Mouse (Mus musculus): Measurements from ENCODE around the gene Dctn1.

The Dctn1 gene

DNA sequence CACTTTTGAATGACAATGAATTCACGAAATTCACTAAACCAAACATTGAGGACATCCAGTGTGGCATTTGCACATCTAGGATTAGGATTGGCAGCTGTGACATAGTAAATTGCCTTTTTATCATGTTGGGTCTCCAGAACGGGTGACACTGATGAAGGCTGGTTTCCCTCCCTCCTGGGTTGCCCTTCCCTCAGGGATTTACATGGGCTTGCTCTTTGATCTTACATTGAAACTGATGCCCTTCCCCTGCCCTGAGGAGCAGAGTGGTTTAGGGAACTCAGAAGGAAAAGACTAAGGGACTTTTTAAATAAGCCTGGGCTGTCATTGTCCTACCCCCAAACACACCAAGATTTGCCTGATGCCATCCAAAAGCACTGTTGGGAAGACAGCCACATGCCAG lies 65.8 kb downstream of the Dctn1 start:
- no peak for DNase-seq (ENCODE audit: low spot score in 2 of 2)

DNA sequence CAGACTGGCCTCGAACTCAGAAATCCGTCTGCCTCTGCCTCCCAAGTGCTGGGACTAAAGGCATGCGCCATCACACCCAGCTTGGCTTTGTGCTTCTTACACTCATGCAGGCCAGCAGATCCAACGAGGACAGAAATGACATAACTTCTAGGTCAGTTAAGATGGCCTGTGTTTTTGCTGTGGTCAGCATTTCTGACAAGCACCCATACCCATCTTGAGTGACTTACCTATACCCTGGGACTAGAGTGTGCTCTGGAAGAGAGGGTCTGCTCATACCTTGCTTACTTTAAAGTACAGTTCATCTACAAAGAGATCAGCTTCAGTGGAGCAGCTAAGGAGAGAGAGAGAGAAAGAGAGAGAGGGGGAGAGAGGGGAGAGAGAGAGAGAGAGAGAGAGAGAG lies 67.6 kb downstream of the Dctn1 start:
- no peak for DNase-seq (ENCODE audit: low spot score in 2 of 2)

DNA sequence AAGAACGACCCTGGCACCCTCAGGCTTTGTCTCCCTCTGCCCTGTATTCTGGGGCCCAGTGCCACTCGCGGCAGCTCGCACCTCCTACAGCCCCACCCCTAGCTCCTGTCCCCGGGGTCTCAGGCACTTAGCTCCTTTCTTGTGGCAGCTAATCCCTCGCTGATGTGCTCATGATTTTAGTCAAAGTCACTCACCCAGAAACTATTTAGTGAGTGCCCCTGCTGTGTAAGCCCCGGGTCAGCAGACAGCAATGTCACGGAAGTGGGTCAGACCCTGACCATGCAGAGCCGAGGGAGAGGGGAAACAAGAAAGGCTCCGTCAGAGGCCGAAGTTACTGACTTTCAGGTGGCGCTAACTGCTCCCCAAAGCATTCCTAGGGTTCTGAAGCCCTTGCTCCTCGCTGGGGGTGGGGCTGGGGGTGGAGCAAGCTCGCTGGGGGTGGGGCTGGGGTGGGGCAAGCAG lies 68.6 kb downstream of the Dctn1 start:
- DNase-seq (ENCODE audit: low spot score in 2 of 2): no peak

DNA sequence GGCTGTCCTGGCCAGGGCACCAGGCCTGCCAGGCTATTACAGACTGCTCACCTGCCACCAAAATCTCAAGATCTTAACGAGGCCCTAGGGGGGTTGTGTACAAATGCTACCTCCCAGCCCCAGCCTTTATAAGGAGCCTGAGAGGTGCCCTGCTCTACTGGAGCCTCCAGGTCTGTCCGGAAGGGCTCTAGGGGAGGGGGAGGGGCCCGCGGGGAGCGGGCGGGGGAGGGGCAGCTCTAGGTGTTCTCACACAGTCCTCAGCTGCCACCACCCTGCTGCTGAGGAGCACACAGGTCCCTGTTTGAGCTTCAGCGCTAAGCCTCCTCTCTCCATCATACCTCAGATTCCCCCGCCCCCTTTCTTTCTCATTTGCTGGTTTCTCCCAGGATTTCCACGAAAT lies 71.4 kb downstream of the Dctn1 start:
- no peak for DNase-seq (ENCODE audit: low spot score in 2 of 2)

DNA sequence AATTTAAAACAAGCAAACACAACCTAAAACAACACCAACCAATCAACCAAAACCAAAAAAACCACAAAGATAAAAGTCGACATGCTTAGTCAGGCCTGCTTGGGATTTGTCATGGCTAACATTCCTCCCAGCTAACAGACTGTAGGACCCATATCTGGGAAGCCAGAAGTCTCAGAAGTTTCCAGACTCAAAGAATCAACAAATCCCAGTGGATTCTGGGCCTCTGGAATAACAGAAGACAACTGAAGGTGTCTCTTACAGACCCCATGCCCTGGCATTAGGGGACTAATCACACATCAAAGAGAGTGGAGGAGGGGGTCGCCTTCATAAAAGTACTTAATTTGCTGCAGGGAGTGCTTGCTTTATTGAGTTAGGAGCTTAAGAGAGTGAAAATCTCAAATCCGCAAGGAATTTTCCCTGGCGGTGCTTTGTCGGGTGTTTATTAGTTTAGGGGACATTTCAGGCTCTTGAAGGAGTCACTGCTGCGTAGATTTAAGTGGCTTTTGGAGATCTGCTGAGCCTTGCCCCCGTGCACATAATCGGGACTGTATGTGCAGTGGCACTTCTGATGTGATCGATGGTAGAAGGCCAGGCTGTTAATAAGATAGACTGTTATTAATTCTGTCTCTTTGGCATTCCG lies 78.8 kb downstream of the Dctn1 start:
- DNase-seq (ENCODE audit: low spot score in 2 of 2): no peak

DNA sequence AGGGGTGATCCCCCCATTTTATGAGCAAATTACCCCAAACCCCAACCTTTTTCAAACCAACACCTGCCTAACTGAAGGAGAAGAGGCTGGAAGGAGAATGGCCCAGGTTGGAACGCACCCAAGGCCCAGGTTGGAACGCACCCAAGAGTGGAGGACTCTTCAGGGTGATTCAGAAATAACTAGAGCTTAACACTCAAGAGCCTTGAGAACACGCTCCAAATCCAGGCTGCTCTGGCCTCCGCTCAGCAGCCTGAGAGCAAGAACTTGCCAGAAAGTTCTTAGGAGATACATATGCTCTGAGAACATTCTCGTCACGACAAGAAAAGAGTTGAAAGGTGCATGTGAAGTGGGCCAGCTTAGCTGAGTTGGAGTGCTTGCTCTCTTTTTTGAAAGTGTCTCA lies 79.4 kb downstream of the Dctn1 start:
- no peak for DNase-seq (ENCODE audit: low spot score in 2 of 2)

DNA sequence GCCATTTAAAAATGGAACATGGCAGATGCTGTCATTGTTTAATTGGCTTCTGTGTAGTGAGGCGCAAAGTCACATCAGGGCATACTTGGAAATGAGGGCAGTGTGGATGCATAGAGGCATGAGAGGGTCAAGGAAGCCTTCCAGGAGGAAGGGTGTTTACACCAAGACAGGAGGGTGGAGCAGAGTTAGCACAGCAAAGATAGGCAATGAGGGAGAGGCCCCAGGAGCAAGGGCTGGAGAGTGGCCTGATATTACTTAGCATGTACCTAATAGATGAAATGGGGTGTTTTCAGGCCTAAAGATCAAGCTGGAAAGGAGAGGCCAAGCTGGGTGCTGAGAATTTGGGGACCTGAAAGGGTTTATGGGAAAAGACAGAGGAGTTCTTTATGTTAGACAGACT lies 80.3 kb downstream of the Dctn1 start:
- DNase-seq (ENCODE audit: low spot score in 2 of 2): no peak

DNA sequence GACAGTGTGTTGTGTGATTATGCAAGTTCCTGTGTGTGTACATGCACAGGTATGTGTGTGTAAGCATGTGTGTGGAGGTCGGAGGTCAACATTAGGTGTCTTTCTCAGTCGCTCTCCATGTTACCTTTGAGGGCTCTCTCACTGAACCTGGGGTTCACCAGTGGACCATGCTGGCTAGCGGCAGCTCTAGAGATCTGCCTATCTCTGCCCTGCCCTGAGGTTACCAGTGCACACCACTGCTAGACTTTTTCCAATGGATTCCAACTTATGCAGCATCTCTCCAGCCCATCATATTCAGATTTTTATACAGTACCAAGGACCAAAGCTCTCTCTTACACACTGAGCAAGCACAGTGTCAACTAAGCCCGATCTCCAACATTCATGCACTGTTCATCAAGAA lies 81.0 kb downstream of the Dctn1 start:
- DNase-seq (ENCODE audit: low spot score in 2 of 2): no peak

DNA sequence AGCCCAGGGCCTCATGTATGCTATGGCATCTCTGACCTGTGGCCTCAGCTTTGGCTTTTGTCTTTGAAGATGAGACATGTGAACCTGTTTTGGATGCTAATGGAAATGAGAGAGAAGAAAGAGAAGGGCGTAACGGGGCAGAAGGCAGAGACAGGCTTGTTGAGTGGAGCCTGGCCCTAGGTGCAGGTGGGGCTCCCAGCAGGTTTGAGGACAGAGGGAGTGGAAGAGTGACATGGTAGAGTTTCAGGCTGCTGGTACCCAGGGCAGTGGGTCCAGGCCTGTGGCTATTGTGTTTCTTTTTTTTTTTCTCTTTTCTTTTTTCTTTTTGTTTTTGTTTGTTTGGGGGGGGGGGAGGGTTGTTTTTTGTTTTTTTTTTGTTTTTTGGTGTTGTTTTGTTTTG lies 81.4 kb downstream of the Dctn1 start:
- DNase-seq (ENCODE audit: low spot score in 2 of 2): no peak
